Mouse (Mus musculus) heart, embryonic 13.5 days (tissue): ENCODE measurements at regions not wholly inside any gene's neighbourhood (a gene's known extent, or its start where the extent isn't known, plus 50 kb on each side); places are given as distances from the start of the nearest gene placed in this dataset.

Experiments used
- ATAC-seq: fragments of 200-750 bp; cut with Nextera tagmentation; 2 replicates; pipeline ENCODE4 v1.8.0; 2017; ENCODE audit warnings: moderate TSS enrichment; ENCODE audit not compliant: insufficient number of reproducible peaks, low FRiP score, low TSS enrichment; ENCODE audit errors: extremely low read depth
- H3K27ac ChIP-seq: fragments of 300-500 bp; sonication (generic); replicated peaks from 2 replicates; pipeline ENCODE4 v1.5.1; 2015; ENCODE audit warnings: moderate library complexity, mild to moderate bottlenecking, inconsistent platforms
- H3K27me3 ChIP-seq: fragments of 300-500 bp; sonication (generic); replicated peaks from 2 replicates; pipeline ENCODE4 v1.6.1; 2015; ENCODE audit warnings: mild to moderate bottlenecking, inconsistent platforms
- H3K36me3 ChIP-seq: fragments of 300-500 bp; sonication (generic); 2 replicates; pipeline ENCODE4 v1.6.1; 2015; ENCODE audit warnings: mild to moderate bottlenecking, inconsistent platforms
- H3K4me1 ChIP-seq: fragments of 300-500 bp; sonication (generic); 2 replicates; pipeline ENCODE4 v1.6.1; 2015; ENCODE audit warnings: inconsistent platforms
- H3K4me2 ChIP-seq: fragments of 300-500 bp; sonication (generic); 2 replicates; pipeline ENCODE4 v1.6.1; 2015; ENCODE audit warnings: inconsistent platforms, mild to moderate bottlenecking, moderate library complexity
- H3K4me3 ChIP-seq: fragments of 300-500 bp; sonication (generic); 2 replicates; pipeline ENCODE4 v1.5.1; 2015; ENCODE audit warnings: moderate library complexity, mild to moderate bottlenecking, inconsistent platforms
- H3K9ac ChIP-seq: fragments of 300-500 bp; sonication (generic); 2 replicates; pipeline ENCODE4 v1.6.1; 2015; ENCODE audit warnings: inconsistent platforms, mild to moderate bottlenecking, moderate library complexity
- H3K9me3 ChIP-seq: fragments of 300-500 bp; sonication (generic); 2 replicates; pipeline ENCODE4 v1.6.1; 2016; ENCODE audit warnings: inconsistent platforms
- WGBS: fragments of 180-500 bp; shearing (Covaris S2); methylation state at CpG from one replicate; pipeline ENCODE4 v1.1.7; 2015; ENCODE audit warnings: mixed read lengths; 5-methylcytosine and 5-hydroxymethylcytosine counted together

DNA sequence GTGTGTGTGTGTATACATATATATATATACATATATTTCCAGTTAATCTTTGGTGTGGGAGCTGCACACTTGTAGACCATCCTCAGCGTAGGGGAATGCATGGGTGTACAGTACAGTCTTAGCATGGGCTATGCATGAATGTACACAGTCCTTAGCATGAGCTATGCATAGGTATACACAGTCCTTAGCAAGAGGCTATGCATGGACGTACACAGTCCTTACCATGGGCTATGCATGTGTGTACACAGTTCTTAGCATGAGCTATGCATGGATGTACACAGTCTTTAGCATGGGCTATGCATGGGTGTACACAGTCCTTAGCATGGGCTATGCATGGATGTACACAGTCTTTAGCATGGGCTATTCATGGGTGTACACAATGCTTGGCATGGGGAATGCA is 70.5 kb downstream of the Rchy1 start:
- H3K4me1 ChIP-seq: no peaks in the 10 kb centered on the region
- H3K27me3 ChIP-seq: no peaks in the 10 kb centered on the region
- no peak for ATAC-seq
- no peaks in the 10 kb centered on the region for H3K36me3 ChIP-seq
- H3K4me3 ChIP-seq: no peak overlapping the region
- no peak overlapping the region for H3K4me2 ChIP-seq
- H3K27ac ChIP-seq: no peak overlapping the region
- WGBS: 89% methylated on average over 2 of the region's 2 CpGs
- no peak overlapping the region for H3K9ac ChIP-seq
- H3K9me3 ChIP-seq: no peaks in the 10 kb centered on the region

GRCm38 (mm10) chr5:91881771-91882170 is 81.1 kb downstream of the Rchy1 start:
- no peak overlapping the region for H3K4me3 ChIP-seq
- H3K27me3 ChIP-seq: no peaks in the 10 kb centered on the region
- H3K4me2 ChIP-seq: no peak overlapping the region
- no peak overlapping the region for H3K9ac ChIP-seq
- no peaks in the 10 kb centered on the region for H3K36me3 ChIP-seq
- 78% methylated on average over 1 of the region's 1 CpGs for WGBS
- H3K9me3 ChIP-seq: peaks cover 6% of the 10 kb centered on the region; the same call in 1 of the 2 replicates
- H3K27ac ChIP-seq: no peak overlapping the region
- ATAC-seq: no peak
- H3K4me1 ChIP-seq: no peaks in the 10 kb centered on the region

- Histone ChIP-seq H3K27ac (no peak overlapping the region), H3K4me1 (no peaks in the 10 kb centered on the region), H3K4me3 (no peak overlapping the region), H3K27me3 (no peaks in the 10 kb centered on the region), H3K36me3 (no peaks in the 10 kb centered on the region), H3K9ac (no peak overlapping the region), H3K4me2 (no peak overlapping the region), H3K9me3 (peaks cover 6% of the 10 kb centered on the region; the same call in 1 of the 2 replicates)
- WGBS: 82% methylated on average over 3 of the region's 3 CpGs
- no peak for ATAC-seq
These were observed 82.6 kb downstream of the Rchy1 start for GRCm38 (mm10) chr5:91880231-91880630.

GRCm38 (mm10) chr5:91878627-91879026 is 84.2 kb downstream of the Rchy1 start:
- no peak overlapping the region for H3K27ac ChIP-seq
- no peaks in the 10 kb centered on the region for H3K4me1 ChIP-seq
- H3K9me3 ChIP-seq: peaks cover 6% of the 10 kb centered on the region; the same call in 1 of the 2 replicates
- WGBS: 82% methylated on average over 11 of the region's 11 CpGs
- no peaks in the 10 kb centered on the region for H3K27me3 ChIP-seq
- H3K36me3 ChIP-seq: no peaks in the 10 kb centered on the region
- H3K4me2 ChIP-seq: no peak overlapping the region
- H3K4me3 ChIP-seq: no peak overlapping the region
- H3K9ac ChIP-seq: no peak overlapping the region
- no peak for ATAC-seq

DNA sequence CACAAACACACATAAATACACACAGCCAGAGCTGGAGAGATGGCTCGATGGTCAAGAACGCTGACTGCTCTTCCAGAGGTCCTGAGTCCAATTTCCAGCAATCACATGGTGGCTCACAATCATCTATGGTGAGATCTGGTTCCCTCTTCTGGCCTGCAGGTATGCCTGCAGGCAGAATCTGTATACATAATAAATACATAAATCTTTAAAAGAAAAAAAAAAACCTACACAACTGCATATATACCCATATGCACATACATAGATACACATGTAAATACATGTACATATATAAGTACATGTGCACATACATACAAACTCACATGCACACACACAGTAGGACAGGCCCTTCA is 86.2 kb downstream of the Rchy1 start:
- no peak overlapping the region for H3K9ac ChIP-seq
- no peak overlapping the region for H3K4me3 ChIP-seq
- no peak for ATAC-seq
- no peak overlapping the region for H3K4me2 ChIP-seq
- H3K36me3 ChIP-seq: no peaks in the 10 kb centered on the region
- no peaks in the 10 kb centered on the region for H3K9me3 ChIP-seq
- H3K27me3 ChIP-seq: no peaks in the 10 kb centered on the region
- 72% methylated on average over 2 of the region's 2 CpGs for WGBS
- H3K27ac ChIP-seq: no peak overlapping the region
- no peaks in the 10 kb centered on the region for H3K4me1 ChIP-seq

DNA sequence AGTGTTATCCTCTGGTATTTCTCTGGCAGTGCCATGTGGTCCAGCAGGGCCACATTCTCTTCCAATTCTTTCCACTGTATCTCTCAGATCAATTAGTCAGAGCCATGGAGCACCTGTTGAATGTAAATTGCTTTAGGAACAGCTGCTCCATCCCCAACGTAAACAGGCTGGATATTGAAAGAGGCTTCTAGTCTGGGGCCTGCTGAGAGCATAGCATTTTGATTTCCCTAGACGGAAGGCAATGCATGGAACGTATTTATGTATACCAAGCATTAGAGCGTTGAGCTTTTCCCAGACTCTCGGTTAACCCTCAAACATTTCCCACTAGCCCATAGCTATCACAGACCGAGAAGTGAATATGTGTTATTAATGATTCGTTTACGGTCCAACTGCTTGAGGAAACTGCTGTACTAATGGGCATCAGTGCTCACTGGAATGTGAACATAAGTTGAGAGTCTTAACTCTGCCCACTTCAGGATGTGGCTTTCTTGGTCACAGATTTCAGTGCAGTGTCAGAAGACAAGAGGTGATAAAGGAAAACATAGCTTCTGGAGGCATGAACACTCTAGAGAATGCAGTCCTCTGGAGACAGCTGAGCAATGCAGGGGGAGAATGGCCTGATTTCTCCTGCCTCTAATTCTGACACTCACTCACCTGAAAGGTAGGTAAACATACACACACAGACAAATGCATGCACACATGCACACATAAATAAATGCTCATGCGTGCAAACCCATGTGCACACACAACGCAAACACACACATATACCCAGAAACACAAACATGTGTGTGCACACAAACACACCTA is 86.8 kb downstream of the Rchy1 start:
- Histone ChIP-seq H3K36me3 (no peaks in the 10 kb centered on the region), H3K9ac (no peak overlapping the region), H3K9me3 (no peaks in the 10 kb centered on the region), H3K4me1 (no peaks in the 10 kb centered on the region), H3K4me2 (no peak overlapping the region), H3K27me3 (no peaks in the 10 kb centered on the region), H3K27ac (no peak overlapping the region), H3K4me3 (no peak overlapping the region)
- no peak for ATAC-seq
- 77% methylated on average over 10 of the region's 10 CpGs for WGBS

GRCm38 (mm10) chr5:91872816-91873215 is 90.1 kb downstream of the Rchy1 start:
- H3K4me3 ChIP-seq: no peak overlapping the region
- no peaks in the 10 kb centered on the region for H3K9me3 ChIP-seq
- no peaks in the 10 kb centered on the region for H3K36me3 ChIP-seq
- no peaks in the 10 kb centered on the region for H3K27me3 ChIP-seq
- no peak overlapping the region for H3K9ac ChIP-seq
- no peak overlapping the region for H3K4me2 ChIP-seq
- H3K27ac ChIP-seq: no peak overlapping the region
- H3K4me1 ChIP-seq: no peaks in the 10 kb centered on the region
- 79% methylated on average over 1 of the region's 1 CpGs for WGBS
- no peak for ATAC-seq

DNA sequence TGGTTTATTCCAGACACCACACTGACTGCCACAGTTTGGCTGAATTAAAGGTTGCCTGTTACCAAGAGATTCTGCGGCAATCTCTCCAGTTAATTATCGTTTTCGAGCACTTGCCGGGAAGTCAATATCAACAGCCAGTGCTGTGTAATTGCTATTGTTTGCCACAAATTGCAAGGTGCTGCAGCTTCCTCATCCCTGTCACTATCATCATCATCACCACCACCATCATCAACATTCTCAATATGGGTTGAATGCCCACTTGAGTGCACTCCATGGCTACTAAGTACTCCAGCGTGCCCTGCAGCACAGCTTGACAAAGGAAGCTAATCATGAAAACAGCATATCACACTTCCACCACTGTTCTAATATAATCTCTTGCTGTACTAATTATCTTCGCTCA is 93.1 kb downstream of the Rchy1 start:
- Histone ChIP-seq H3K9me3 (no peaks in the 10 kb centered on the region), H3K4me2 (no peak overlapping the region), H3K27me3 (no peaks in the 10 kb centered on the region), H3K9ac (no peak overlapping the region), H3K36me3 (no peaks in the 10 kb centered on the region), H3K4me3 (no peak overlapping the region), H3K27ac (no peak overlapping the region), H3K4me1 (no peaks in the 10 kb centered on the region)
- ATAC-seq: no peak
- 86% methylated on average over 6 of the region's 6 CpGs for WGBS

DNA sequence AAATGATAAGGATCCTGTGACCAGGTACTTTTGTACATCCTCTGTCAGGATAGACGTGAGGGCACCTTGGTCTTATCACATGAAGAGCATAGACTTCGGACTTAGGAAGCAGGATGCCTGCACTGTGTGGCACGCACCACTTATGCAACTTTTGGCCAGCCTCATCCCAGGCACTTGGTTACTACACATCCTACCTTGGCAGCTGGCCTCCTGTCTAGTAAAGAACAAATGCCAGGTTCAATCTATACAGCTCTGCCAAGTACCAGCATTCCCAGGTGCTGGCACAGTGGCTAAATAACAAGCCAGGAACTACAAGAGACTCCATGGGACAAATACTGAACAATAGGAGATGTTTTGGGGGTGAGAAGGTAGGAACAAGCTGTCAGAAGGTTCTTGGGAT is 96.7 kb downstream of the Rchy1 start:
- H3K4me1 ChIP-seq: no peaks in the 10 kb centered on the region
- no peak overlapping the region for H3K27ac ChIP-seq
- H3K36me3 ChIP-seq: no peaks in the 10 kb centered on the region
- no peak overlapping the region for H3K4me3 ChIP-seq
- ATAC-seq: no peak
- H3K27me3 ChIP-seq: no peaks in the 10 kb centered on the region
- no peak overlapping the region for H3K9ac ChIP-seq
- H3K4me2 ChIP-seq: no peak overlapping the region
- H3K9me3 ChIP-seq: no peaks in the 10 kb centered on the region
- 72% methylated on average over 3 of the region's 3 CpGs for WGBS

GRCm38 (mm10) chr5:91865365-91865764 is 97.5 kb downstream of the Rchy1 start:
- no peaks in the 10 kb centered on the region for H3K9me3 ChIP-seq
- H3K27me3 ChIP-seq: no peaks in the 10 kb centered on the region
- H3K4me2 ChIP-seq: no peak overlapping the region
- H3K27ac ChIP-seq: no peak overlapping the region
- no peaks in the 10 kb centered on the region for H3K36me3 ChIP-seq
- H3K9ac ChIP-seq: no peak overlapping the region
- no peak overlapping the region for H3K4me3 ChIP-seq
- ATAC-seq: no peak
- WGBS: 20% methylated on average over 3 of the region's 3 CpGs
- no peaks in the 10 kb centered on the region for H3K4me1 ChIP-seq

DNA sequence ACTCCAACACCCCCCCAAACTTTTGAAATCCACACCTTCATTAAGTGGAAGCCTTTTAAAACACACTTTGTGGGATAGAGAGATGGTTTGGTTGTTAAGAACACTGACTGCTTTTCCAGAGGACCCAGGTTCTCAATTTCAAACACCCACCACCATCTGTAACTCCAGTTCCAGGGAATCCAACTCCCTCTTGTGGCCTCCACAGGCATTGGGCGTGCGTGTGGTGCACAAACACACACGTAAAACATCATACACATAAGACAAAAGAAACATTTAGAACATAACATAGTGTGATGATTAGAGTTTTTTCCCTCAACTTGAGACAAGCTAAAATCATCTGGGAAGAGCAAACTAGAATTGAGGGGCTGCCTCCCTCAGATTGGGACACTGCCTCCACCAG is 100.0 kb downstream of the Rchy1 start:
- Histone ChIP-seq H3K4me3 (no peak overlapping the region), H3K27me3 (no peaks in the 10 kb centered on the region), H3K36me3 (no peaks in the 10 kb centered on the region), H3K9me3 (no peaks in the 10 kb centered on the region), H3K27ac (no peak overlapping the region), H3K9ac (no peak overlapping the region), H3K4me1 (no peaks in the 10 kb centered on the region), H3K4me2 (no peak overlapping the region)
- WGBS: 95% methylated on average over 3 of the region's 3 CpGs
- ATAC-seq: no peak

DNA sequence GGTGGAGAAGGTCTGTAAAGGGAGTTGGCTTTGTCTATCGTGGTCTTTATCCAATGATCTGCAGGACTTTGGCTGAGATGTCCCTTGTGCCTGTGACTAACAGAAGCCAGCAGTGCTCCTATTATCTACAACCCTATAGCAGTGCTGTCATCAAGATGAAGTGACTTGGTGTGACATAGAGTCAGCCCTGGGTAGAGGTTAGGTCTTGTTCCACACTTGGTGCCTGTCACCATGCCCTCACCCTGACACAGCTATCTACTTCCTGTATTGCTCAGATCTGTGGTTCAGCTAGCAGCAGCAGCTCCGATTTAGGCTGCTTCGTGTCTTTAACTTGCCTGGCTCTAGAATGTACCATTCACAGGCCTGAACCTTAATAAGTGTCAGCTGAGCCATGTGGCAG is 100.6 kb downstream of the Rchy1 start:
- Histone ChIP-seq H3K4me2 (no peak overlapping the region), H3K9ac (no peak overlapping the region), H3K9me3 (no peaks in the 10 kb centered on the region), H3K4me3 (no peak overlapping the region), H3K27ac (no peak overlapping the region), H3K36me3 (no peaks in the 10 kb centered on the region), H3K27me3 (no peaks in the 10 kb centered on the region), H3K4me1 (no peaks in the 10 kb centered on the region)
- ATAC-seq: no peak
- 51% methylated on average over 3 of the region's 3 CpGs for WGBS
